Mouse (Mus musculus) right cerebral cortex, postnatal 4 days (tissue): ENCODE measurements at regions not wholly inside any gene's neighbourhood (a gene's known extent, or its start where the extent isn't known, plus 50 kb on each side); places are given as distances from the start of the nearest gene placed in this dataset.

Experiments
- DNase-seq: peaks from one replicate; pipeline ENCODE4 v3.0.0-alpha.2; 2022

DNA sequence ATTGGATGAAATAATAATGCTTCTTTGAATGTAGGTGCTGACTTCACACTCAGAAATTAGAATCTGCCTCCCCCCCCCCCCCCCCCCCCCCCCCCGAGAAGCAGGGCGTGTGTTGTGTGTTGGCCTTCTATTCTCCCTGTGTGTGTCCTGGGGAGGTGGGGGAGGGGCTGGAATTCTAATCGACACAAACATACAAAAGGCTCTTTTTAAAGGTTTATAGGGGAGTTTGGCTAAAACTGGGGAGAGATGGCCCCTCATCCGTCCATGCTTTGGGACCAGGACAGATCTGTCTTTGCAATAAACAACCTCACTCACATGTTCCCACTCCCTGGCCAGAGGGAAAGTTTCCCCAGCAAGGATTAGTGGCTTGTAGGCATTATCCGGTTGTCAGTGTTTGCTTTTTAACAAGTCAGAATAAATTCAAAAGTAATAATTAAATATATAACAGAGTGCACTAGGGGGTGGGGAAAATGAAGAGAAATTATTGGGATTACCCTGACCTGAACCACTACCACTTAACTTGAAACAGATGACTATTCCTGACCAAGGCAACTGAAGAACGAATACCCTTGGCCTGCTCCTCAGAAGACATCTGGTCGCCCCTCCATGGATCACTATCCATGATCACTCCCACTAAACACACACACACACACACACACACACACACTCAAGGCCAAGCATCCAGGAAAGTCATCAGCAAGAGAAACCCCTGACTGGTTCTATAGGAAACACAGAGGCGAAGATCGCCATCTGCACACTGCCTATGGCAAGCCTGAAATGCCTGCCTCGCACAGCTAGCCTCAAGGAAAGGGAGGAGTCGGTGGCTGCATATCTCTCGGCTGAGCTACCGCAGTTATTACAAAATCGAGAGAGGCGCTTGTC is 223.5 kb upstream of the Rgma start:
- DNase-seq = no peak

DNA sequence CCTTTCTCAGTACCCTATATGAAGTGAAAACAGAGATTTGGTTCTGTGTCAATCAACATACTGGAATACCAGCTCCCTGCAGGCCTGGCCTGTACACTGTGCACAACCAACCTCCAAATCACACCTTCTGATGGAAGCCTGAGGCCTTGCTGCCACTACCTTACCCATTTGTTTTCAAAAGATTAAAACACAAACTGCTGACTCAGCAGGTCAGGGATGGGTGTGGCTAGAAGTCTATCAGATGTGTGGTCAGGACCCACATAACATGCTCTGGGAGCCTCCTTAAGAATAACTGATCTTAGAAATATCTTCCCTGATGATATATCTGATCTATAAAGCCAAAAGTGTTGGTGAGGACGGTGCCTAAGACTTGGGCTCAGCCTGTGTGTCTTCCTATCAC is 221.6 kb upstream of the Rgma start:
- no peak for DNase-seq

DNA sequence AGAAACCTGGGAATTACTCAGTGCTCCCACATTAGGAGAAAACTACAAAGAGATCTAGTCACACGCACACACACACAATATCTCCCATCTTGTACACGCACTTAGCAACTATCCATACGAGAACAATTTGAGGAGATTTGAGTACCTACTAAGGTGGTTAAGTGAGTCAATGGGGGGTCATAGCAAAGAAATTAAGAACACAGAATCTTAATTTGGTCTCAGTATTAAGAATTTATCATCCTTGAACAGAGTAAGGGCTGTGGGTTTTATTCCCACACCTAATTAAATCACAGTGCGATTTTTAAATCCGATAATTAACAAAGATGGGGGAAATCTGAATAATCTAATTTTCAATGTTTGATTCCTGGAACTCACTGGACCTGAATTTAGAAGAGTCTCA is 216.5 kb upstream of the Rgma start:
- DNase-seq = no peak

DNA sequence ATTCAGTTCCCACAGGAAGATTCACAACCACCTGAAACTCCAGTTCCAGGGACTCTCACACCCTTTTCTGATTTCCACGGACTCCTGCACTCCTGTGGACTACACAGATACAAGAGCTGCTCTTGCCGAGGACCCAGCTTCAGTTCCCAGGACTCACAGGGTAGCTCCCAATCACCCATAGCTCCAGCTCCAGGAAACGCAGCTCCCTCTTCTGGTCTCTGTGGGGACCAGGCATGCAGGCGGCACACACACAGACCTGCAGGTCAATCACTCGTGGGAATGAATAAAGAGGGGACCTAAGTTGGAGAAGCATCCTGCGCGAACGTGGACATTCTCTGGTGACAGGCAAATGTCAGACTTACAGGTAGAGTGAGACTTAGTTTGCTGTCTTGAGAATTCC is 214.3 kb upstream of the Rgma start:
- DNase-seq = no peak

DNA sequence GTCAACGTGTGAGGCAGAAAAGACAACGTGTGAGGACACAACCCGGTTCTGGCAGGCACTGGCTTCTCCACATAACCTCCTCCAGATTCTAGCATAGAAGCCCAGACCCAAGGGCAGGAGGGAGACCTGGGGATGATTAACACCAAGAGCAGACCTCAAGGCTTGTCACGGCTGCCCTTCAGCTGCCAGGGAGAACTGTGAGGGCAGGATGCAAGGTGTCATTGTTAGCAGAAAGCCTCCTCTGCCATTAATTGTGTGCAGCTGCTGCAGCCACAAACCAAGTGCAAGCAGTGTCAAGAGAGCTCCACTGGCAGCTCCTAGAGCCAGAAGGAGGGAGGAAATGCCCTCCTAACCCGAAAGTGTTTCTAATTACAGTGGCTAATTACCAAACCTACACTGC is 211.6 kb upstream of the Rgma start:
- no peak for DNase-seq

DNA sequence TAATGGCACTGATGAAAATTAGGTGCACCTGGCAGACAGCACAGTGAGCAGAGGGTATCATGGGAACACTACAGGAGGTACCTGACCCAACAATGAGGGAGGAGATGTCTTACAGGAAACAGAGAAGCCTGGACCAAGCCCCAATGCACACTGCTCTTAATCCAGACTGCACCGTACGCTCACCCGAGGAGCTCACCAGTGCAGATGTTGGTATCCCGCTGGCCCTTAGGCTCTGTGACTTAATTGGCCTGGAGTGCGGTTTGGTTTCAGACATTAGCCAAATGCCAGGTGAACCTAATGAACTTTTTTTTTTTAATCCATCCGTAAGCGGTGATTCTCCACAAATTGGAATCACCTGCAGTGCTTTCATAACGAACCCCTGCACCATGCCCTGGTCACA is 209.8 kb upstream of the Rgma start:
- DNase-seq = no peak

DNA sequence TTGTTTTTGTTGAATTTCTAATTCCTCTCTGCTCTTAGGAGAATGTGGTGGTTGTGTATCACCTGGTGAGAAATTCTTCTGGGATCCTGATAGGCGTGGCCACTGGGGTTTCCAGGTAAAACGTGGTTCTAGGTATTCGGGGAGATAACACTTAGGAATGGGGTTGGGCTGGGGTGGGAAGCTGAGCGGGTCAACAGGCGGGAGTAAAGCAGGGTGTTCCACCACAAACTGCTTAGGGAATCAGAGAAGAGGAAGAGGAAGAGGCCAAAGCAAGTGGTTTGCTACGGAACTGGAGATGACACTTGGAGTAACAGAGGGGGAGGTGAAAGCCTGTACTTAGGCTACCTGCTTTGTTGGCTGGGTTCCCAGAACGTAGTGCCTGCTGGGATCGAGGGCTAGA is 205.9 kb upstream of the Rgma start:
- no peak for DNase-seq

DNA sequence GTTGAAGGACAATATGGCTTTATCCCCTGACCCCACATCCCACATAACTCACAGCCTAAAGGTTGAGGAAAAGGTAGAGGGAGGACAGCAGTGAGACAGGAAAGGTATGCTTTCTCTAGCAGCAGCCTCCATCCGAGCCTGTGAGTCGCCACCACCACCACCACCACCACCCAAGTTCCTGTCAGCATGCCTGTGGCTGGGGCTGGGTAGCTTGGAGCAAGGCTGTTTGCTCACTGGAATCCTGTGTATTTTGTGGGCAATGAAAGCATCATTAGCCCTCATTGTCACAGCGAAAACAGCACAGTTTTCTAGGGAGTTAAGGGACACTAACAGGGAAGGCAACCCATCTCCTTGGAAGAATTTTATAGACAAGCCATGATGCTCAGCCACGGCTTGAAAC is 202.7 kb upstream of the Rgma start:
- no peak for DNase-seq

DNA sequence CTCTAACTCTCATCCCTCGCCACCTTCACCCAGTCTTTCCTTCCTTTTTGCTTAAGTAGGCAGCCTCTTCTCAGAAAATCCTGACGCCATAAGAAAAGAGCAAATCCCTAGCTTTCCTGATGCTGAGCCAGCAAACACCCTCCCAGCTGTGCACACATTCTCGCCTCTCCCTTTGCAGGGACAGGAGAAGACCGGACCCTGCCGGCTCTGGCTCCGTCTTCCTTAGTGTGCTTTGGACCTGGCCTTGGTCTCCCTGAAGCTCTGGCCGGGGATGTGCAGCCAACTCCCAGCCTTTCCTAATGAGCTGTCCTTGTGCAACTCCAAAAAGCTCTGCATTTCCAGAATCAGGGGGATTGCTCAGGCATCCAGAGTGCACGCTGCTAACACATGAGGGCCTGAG is 191.5 kb upstream of the Rgma start:
- DNase-seq = peak; percentile 23

DNA sequence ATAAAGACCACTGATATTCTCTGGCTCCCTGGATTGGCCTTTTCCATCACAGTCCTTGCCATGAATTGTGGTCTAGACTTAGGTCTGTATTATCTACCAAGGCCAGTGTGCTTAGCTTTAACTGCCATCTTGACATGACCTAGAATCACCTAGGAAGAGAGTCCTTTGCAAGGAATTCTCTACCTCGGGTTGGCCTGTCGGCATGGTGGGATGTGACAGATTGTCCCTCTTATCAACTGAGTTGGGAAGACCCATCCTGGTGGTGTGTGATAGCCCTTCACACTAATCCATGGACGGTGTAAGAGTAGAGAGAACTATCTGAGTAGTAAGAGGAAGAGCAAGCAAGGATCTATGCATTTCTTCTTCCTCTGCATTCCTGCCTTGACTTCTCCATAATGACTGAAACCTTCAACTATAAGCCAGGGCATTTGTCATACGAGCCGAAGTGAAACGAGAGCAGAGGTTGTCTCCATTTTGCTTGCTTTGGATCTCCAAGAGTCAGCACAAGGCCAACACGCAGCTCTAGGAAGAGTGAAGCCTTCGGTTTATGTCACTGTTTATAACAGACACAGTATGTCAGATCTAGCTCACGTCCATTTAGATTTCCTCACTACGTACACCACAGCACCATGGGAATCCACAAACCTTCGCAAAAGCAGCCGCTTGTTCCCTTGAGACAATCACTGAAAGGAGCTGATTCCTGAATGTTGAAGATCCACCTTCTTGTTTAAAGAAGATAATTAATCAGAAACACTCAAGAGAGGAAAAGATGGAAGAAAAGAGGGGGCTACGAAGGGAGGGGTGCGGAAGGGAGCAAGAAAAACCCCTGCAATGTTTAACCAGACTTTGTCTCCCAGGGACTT is 190.9 kb upstream of the Rgma start:
- peak; percentile 1 for DNase-seq

DNA sequence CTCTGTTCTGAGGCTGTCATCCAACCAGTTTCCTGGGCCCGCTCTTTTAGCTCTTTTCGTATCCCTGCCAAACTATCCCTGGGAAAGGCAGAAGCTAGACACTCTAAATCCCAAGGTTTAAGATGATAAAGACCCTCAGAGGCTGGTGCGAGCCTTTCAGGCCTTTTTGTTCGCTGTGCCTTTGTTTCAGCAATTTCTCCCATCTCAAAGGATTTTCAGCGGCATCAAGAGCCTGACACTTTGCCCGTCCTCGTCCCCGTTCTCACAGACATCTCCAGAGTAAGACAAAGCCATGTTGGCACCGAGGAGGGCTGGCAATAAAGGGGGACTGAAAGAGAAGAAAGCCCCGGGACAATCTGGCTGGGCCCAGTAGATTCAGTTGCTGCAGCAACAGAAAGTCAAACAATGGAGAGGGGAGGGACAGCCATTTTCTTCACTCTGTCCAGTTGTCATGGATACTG is 190.2 kb upstream of the Rgma start:
- DNase-seq = peak; percentile 60

DNA sequence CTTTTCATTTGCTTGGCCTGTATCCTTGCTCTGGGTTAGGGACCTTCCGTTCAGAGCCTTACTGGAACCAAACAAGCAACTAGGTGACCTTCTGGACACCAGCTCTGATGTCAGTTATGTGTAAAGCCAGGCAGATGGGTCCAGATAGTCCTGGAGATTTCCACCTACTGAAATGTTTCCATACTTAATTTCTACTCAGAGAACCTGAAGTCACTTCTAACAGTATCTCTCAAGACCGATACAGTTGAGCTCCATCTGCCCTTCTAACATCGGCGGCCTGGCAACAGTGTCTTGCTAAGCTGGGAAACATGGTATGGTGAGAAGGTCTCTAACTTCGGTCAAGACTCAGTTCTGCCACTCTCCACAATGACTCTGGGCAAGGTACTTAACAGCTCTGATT is 189.7 kb upstream of the Rgma start:
- peak; percentile 11 for DNase-seq

DNA sequence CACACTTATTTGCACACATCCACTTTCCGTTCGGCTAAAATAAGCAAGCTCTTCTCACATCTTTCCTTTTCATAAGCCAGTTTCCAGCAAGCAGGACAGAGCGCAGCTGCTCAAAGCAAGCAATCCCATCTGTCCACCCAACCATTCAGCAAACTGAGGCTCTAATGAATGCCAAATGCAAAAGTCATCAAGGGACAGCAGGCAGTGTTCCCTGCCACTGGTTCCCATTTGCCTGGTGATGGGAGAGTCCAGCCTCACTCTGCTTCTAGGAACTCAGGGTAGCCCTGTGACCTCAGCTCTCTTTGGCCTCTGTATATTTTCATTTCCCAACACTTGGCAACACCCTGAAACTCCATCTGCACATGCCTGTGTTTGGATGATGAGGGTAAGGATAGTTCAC is 188.8 kb upstream of the Rgma start:
- DNase-seq = peak; percentile 7

DNA sequence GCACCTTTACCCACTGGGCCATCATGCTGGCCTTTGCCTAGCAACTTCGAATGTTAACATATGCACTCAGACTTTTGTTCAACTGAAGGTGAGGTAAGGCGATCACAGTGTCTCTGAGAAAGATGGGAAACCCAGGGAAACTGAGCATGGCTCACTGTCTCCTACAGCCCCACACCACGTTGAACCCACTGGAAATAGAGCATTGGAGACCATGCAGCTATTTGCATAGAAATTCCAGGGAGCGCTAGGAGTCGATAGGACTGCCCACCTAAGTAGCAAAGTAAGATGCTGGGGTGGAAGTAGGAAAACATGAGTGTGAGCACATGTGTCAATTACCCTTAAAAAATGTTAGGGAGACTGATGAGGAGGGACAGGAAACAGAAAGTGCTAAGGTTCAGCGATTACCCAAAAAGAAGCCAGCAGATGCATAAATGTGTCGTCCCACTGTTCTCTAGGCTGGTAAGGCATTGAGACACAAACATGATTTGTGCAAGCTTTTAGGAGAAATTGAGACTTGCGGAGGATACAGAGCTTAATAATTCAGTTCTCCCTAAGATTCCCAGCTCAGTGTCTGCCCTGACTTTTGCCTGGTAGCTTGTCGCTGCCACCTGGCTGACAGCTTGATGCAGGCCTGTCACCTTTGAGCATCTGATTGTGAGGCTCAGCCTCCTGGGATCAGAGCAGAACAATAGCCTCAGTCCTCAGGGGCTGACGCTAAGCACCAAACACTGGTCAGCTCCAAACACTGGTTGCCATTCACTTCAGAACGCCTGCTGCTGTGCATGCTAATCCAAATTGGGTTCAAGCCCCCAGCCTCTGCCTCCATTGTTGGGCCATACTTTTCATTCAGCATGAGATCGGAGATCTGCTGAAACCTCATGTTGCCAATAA is 183.7 kb upstream of the Rgma start:
- peak; percentile 6 for DNase-seq

DNA sequence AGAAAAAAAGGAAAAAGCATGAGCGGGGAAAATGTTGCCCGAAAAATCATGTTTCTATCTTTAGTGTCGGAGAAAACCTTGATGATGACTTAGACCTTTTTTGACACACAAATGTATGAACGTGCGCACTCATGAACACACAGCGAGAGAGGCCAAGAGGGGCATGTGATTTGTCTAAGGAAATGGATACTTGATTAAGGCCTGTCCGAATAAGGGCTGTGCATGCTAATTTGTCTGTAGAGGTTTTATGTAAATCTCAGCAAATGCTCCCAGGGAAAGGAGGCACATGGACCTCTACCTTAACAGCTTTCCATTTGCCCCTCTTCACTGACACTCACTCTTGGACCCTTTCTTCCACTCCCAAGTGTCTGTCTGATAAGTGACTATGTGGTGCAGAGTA is 182.5 kb upstream of the Rgma start:
- peak; percentile 1 for DNase-seq

DNA sequence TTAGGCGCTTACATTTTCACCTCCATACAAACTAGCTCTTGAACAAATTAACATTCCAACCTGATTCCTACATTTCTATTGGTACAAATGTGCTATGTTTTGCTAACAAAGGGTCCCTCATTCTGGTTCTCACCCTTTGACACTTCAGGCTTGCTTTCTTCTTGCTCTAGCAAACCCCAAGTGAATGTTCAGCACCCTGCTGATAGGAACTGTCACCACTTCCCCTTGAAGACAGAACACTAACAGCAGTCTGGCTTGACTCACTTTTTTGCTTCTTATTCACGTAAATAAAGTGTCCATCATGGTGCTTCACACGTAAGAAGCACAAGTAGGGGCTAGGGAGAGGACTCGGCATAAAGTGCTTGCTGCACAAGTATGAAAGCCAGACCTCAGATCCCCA is 180.0 kb upstream of the Rgma start:
- DNase-seq = peak; percentile 1

DNA sequence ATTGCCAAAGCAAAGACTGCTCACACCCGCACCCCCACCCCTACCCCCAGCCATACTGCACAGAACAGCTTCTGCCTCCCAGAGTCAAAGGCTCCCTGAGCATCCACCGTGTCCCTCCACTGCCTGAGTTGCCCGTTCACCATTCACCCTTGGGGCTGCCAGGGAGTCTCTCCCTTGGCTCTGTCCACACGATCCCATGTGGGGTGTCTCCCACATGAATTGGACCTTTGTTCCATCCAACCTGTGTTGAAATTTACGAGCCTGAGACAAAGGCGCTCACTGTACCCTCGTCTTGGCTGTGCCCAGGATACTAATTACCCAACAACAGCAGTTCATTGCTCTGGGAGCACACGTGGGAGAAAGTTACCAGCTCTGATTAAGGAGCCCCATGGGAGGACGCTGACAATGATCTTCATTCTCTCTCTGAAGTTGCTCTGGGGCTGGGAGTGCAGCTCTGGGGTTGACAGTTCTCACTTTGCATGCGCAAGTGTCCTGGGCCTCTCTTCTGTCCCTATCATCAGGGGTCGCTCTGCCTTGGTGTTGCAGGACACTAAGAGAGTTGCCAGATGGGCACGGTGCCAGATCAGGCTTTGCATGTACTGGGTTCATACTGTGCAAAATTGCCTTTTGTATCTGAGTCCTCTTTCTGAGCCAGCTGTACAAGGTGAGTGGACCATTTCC is 178.3 kb upstream of the Rgma start:
- peak; percentile 67 for DNase-seq

DNA sequence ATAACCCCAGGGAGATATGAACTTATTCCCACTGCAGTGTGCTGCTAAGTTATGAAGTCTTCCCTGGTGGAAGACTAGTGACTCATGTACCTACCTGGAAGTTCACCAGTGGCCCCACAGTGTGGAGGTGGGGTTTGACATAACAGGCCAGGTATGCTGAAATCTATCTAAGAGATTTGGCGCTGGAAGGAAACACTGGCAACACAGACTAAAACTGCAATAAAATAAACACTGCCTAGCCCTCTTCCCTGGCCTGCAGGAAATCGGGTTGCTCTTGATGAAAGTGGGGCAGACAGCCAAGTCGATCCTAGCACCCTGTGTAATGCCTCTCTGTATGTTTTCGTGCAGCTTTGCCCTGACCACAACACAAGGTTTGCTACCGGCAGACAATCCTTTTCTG is 177.2 kb upstream of the Rgma start:
- DNase-seq = no peak

DNA sequence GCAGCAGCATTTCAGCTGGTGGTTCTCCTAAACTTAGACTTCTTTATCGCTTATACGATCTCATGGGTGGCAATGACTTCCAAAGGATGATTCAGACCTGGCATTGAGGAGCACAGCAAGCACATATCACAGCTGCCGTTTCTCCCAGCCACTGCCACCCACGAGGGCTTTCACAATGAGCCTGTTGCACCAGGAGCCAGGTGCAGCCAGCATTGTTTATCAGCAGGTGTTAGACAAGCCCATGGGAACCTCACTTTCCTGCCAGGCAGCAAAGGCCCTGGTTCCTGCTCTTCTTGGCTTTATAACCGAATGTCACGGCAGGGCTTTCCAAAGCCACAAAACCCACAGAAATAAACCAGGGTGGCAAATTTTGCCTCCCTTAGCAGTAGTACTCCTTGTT is 175.3 kb upstream of the Rgma start:
- DNase-seq = peak; percentile 1

DNA sequence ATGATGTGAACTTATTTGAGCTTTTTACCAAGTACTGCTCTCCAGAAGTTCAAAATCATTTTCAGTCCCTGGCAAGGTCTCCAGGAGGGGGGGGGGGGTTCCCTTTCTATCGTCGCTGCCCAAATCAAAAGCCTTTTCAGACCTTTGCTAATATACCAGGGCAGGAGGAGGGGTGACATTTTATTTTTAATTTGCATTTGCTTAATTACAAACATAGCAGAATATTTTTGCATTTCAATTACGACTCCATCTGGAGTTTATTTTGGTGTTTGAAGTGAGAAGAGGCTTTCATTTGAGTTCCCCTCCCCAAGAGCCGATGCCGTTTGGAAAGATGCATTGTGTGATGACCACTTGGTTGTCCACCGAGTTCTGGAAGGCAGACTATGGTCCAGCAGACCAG is 174.0 kb upstream of the Rgma start:
- peak; percentile 13 for DNase-seq

DNA sequence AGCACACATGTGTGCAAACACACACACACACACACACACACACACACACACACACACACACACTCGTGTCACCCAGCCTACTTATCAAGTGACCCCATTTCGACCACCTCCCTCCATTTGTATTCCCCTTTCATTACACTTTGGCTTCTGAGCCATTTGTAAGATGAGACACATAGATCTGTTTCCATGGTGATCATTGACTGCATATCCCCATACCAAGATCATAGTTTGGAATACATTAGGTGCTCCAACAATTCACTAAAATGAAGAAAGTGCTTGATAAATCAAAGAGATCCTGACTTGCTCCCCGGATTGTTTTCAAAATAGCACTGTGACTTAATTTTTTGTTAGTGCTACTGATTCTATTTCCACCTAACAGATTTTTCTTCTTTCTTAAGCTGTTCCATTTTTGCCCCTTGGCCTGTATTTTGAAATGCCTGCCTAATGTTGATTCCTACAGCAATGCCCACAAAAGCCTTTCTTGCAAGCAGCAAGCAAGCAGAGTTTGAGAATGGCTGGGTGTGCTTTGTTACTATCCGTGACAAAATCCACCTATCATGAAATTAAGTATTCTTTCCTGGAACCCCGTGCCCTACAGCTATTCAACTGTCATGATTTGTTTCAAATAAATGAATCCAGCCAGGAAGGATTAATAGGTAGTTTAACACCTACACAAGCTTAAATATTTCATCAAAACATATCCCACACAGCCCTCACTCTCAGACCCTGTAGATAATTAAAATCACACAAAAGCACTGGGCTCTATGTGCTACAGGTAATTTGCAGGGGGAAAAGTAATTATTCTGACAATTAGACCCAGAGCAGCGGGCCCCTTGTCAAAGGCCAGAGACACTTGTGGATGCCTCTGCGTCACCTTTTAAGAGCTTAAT is 168.1 kb upstream of the Rgma start:
- no peak for DNase-seq

DNA sequence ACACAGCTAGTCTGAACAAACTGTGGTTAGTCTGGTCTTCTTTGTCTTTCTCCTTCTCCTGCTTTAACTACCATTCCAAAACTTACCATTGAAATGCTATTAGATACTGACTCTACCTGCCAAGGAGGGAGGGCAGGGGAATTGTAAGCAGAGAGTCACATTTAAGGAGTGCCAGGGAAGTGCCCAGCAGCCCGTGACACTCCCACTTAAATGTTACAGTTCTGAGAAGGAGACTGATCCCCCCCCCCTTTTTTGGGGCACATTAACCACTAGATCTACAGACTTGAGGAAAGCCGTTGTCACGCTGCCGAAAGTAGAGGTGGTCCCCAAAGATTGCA is 166.9 kb upstream of the Rgma start:
- DNase-seq = no peak
